Mouse (Mus musculus): Measurements from ENCODE around the gene Ccdc96.

Gene Ccdc96

GRCm38 (mm10) chr5:36493919-36494318 is 9.5 kb downstream of the Ccdc96 start:
- ChIA-PET CTCF (interaction anchor here in 1 of 4 experiments (1.2 kb wide), 1 partner anchor 20 kb away, joined by 4 read pairs; no protein-coding TSS in a partner anchor), POLR2A (interaction anchor here in 3 of 4 experiments (0.6 to 1.2 kb wide), 3 partner anchors 11 to 57 kb away, joined by 3 to 4 read pairs (median 3); partner anchors contain the start of gene Grpel1 (in 1 of the 3))

DNA sequence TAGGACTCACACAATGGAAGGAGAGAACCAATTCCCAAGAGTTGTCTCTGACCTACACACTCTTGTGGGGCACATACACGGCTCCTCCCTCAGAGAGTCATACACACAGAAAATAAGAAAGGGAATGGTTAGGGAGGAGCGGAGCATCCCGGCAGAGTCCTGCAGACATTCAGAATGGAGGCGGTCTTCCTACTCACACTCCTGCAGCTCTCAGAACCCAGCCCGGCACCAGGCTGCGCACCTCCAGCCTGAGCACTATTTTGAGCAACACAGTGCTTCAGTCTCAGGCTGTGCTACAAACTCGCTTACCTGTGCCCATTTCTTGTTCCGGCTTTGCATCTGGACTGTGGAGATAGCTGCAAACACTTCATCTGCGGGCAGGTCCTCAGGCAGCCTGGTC is 10.3 kb downstream of the Ccdc96 start:
- CTCF ChIA-PET: no interaction called here
- POLR2A ChIA-PET: interaction anchor here in 3 of 4 experiments (0.7 to 1.4 kb wide), 3 partner anchors 11 to 30 kb away, joined by 3 to 4 read pairs (median 4); partner anchors contain the start of gene Grpel1 (in 1 of the 3)

DNA sequence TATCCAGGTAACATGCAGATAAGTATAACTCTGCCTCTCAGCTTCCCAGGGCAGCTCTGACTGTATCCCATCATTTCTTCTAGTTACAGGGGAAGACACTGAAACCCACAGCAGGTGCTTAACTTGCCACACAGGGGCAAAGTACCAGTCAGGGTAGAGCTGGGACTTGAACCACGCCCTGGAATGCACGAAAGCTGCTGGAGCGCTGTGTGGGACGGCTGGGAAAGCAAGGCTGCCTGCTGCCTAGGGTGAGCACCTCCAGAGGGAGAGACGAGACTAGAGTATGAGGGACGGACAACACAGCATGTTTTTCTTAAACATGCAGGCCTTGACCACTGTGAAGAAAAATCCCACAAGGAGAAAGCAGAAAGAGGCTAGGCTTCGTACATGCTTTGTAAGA is 20.8 kb downstream of the Ccdc96 start:
- CTCF ChIA-PET: no interaction called here
- POLR2A ChIA-PET: interaction anchor here in 3 of 4 experiments (0.6 to 2.7 kb wide), 6 partner anchors 10 to 41 kb away, joined by 3 to 7 read pairs (median 4); partner anchors contain the start of gene Grpel1 (in 1 of the 3)

DNA sequence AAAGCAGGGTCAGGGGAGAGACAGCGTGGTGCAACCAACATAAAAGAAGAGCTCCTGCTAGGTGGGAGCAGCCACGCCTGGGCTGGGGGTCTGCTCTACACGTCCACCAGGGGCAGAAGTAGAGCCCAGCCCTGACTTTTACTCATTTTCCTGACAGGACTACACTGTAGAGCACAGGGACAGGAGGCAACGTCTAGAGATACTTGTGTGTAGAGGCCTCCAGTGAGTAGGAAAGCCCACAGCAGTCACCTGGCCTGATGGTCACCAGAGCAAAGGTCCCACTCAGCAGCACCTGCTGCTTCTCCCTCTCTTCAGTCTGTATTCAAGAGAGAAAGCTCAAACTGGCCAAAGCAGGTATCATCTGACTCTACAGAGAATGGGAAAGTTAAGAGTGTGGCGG is 21.3 kb downstream of the Ccdc96 start:
- ChIA-PET CTCF (no interaction called here), POLR2A (interaction anchor here in 3 of 4 experiments (0.6 to 2.7 kb wide), 6 partner anchors 10 to 41 kb away, joined by 3 to 7 read pairs (median 4); partner anchors contain the start of gene Grpel1 (in 1 of the 3))

GRCm38 (mm10) chr5:36508351-36508750 is 24.0 kb downstream of the Ccdc96 start:
- ChIA-PET POLR2A (interaction anchor here in 1 of 4 experiments (2.8 kb wide), 1 partner anchor 44 kb away, joined by 6 read pairs; the partner anchor contains the start of gene Grpel1), CTCF (no interaction called here)

DNA sequence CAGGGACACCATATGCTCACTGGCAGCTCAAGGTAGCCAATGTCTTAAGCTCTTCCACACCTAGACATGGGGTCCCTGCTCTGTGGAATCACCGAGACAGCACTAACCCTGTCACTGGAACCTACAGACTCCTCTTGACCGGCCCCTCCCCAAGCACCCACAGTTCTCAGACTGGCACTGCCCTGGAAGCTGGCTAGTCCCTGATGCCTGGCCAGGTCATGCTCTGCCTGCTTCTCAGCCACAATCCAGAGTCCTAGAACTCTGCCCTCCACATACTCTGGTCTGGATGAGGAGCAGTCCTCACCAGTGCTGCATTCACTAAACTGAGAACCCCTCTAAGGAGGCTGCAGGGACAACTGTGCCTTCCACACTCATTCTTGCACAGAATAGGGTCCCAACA is 26.6 kb downstream of the Ccdc96 start:
- ChIA-PET CTCF (interaction anchor here in 1 of 4 experiments (0.6 kb wide), 1 partner anchor 1159 kb away, joined by 3 read pairs; no protein-coding TSS in a partner anchor), POLR2A (interaction anchor here in 2 of 4 experiments (1.9 to 2.8 kb wide), 2 partner anchors 19 to 46 kb away, joined by 6 to 7 read pairs; partner anchors contain the start of gene Grpel1 (in 1 of the 2))

- POLR2A ChIA-PET: interaction anchor here in 1 of 4 experiments (0.8 to 0.9 kb wide), 2 partner anchors 8 to 60 kb away, joined by 3 to 4 read pairs; no protein-coding TSS in a partner anchor
- CTCF ChIA-PET: interaction anchor here in 1 of 4 experiments (0.5 kb wide), 1 partner anchor 197 kb away, joined by 4 read pairs; no protein-coding TSS in a partner anchor
These were observed 30.7 kb downstream of the Ccdc96 start for GRCm38 (mm10) chr5:36515126-36515525.

DNA sequence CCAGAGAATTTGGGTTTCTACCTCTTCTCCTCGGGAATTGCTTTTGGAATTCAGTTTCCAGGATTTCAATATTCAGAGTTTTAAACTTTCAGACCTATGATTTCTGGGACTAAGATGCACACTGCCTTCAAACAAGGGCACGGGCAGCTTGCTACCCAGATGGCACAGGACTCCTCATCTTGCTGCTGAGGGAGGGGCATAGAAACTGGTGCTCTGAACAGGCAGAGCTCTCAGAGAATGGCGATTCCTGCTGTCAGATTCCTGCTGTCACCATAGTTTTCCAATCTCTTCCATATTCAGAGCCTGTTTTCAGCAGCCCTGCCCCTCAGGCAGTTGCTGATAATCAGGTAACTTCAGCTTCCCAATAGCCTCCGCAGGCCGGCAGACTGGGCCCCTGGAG is 31.2 kb downstream of the Ccdc96 start:
- POLR2A ChIA-PET: interaction anchor here in 1 of 4 experiments (0.8 to 0.9 kb wide), 2 partner anchors 9 to 60 kb away, joined by 3 to 4 read pairs; no protein-coding TSS in a partner anchor
- CTCF ChIA-PET: interaction anchor here in 1 of 4 experiments (0.5 kb wide), 1 partner anchor 197 kb away, joined by 4 read pairs; no protein-coding TSS in a partner anchor

DNA sequence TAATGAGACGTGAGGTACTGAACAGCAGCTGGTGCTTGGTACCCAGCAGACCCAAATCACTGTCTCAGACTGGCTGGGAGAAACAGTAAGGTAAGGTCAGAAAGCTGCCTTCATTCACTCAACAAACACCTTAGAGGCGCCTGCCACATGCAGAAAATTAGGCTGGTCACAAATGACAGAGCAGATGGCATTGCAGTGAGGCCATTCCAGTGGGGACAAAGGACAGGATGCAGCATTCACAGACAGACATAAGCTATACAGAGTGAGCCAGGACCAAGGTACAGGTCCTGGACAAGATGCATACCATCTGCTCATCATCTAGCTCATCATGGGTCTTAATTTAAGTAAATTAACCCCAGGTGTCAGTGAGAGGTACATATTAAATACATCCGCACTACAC is 33.2 kb downstream of the Ccdc96 start:
- ChIA-PET CTCF (no interaction called here), POLR2A (interaction anchor here in 1 of 4 experiments (1.3 kb wide), 1 partner anchor 10 kb away, joined by 3 read pairs; no protein-coding TSS in a partner anchor)

GRCm38 (mm10) chr5:36519751-36520150 is 35.4 kb downstream of the Ccdc96 start:
- CTCF ChIA-PET: no interaction called here
- POLR2A ChIA-PET: interaction anchor here in 2 of 4 experiments (0.8 to 1.2 kb wide), 3 partner anchors 10 to 55 kb away, joined by 3 to 4 read pairs (median 3); partner anchors contain the start of gene Grpel1 (in 1 of the 2)

GRCm38 (mm10) chr5:36522782-36523181 is 38.4 kb downstream of the Ccdc96 start:
- CTCF ChIA-PET: interaction anchor here in 1 of 4 experiments (0.6 kb wide), 1 partner anchor 18 kb away, joined by 3 read pairs; no protein-coding TSS in a partner anchor
- POLR2A ChIA-PET: interaction anchor here in 2 of 4 experiments (0.7 to 1.9 kb wide), 7 partner anchors 9 to 59 kb away, joined by 3 to 7 read pairs (median 4); partner anchors contain the start of gene Grpel1 (in 1 of the 2)

DNA sequence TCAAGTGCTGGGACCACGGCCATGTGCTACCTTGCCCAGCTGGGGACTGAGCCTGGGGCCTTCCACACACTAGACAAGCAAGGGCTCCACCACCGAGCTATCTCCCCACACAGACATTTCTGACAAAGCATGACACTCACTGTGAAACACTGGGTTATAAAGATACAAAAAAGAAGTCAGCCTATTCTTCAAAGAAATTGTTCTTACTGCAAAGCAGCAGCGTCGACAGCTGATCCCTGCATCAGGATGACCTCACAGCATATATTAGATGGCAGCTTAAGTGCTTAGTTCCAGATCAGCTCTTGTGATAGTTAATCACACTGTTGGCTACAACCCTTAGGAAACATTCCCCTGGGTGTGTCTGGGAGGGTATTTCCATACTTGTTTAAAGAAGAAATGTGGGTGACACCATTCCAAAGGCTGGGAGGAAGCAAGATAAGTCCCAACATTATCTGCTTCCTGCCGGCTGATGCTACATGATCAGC is 38.9 kb downstream of the Ccdc96 start:
- ChIA-PET CTCF (interaction anchor here in 1 of 4 experiments (0.6 kb wide), 1 partner anchor 19 kb away, joined by 3 read pairs; no protein-coding TSS in a partner anchor), POLR2A (interaction anchor here in 2 of 4 experiments (0.7 to 1.9 kb wide), 8 partner anchors 9 to 59 kb away, joined by 3 to 7 read pairs (median 4); partner anchors contain the start of gene Grpel1 (in 1 of the 2))

GRCm38 (mm10) chr5:36525216-36525615 is 40.8 kb downstream of the Ccdc96 start:
- ChIA-PET CTCF (no interaction called here), POLR2A (interaction anchor here in 1 of 4 experiments (1.6 to 2.0 kb wide), 2 partner anchors 50 to 61 kb away, joined by 3 to 5 read pairs; partner anchors contain the start of gene Grpel1)

GRCm38 (mm10) chr5:36526274-36526673 is 41.9 kb downstream of the Ccdc96 start:
- ChIA-PET POLR2A (interaction anchor here in 1 of 4 experiments (0.9 to 2.0 kb wide), 3 partner anchors 51 to 62 kb away, joined by 3 to 5 read pairs (median 3); partner anchors contain the start of gene Grpel1), CTCF (no interaction called here)

GRCm38 (mm10) chr5:36526921-36527320 is 42.5 kb downstream of the Ccdc96 start:
- ChIA-PET POLR2A (interaction anchor here in 2 of 4 experiments (0.9 to 4.4 kb wide), 4 partner anchors 55 to 62 kb away, joined by 3 to 72 read pairs (median 4); partner anchors contain the start of gene Grpel1 (in 2 of the 2)), CTCF (no interaction called here)

GRCm38 (mm10) chr5:36529698-36530097 is 45.3 kb downstream of the Ccdc96 start:
- CTCF ChIA-PET: interaction anchor here in 3 of 4 experiments (0.6 to 1.7 kb wide), 8 partner anchors 9 to 210 kb away, joined by 3 to 16 read pairs (median 4); partner anchors contain the start of genes Grpel1 (in 1 of the 3) and Tbc1d14 (in 1 of the 3)

DNA sequence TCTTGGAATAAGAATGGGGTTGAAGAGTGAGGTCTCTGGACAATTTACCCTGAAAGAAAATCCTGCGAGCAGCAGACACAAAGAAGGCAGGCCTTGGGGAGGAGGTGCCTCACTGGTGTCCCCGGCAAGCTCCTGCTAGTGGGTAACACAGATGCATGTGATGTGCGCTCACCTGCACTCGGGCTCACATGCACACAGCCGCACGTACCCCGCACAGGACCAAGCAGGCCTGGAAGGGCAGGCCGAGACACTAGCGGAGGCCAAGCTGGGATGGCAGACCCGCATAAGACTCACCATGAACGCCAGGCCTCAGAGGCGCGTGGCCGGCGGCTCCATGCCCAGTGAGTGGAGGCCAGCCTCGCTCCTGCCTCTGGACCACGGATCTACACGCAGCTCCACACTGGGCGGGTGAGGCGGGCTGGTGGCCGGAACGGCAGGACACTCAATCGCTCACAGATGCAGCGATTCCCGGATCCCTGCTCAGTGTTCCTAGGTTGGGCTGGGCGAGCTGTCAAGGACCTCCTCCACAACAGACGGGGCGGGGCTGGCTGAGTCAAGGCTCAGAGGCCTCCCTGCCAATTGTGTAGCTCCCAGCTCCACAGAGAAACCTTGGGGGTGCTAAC is 45.9 kb downstream of the Ccdc96 start:
- ChIA-PET CTCF (interaction anchor here in 3 of 4 experiments (0.6 to 1.7 kb wide), 9 partner anchors 8 to 531 kb away, joined by 3 to 16 read pairs (median 4); partner anchors contain the start of genes Grpel1 (in 1 of the 3) and Tbc1d14 (in 1 of the 3)), POLR2A (interaction anchor here (0.6 to 6.3 kb wide), 52 partner anchors 8 to 351 kb away, joined by 3 to 72 read pairs (median 4); partner anchors contain the start of genes Grpel1 (in 4 of the 4), Ccdc96 (in 1 of the 4), D5Ertd579e (in 1 of the 4) and Mrfap1 (in 1 of the 4))

More at GRCm38 (mm10) chr5:36529698-36530097, 45.3 kb downstream of the Ccdc96 start:
- POLR2A ChIA-PET: interaction anchor here (0.7 to 6.3 kb wide), 43 partner anchors 9 to 267 kb away, joined by 3 to 72 read pairs (median 5); partner anchors contain the start of genes Grpel1 (in 4 of the 4), Ccdc96 (in 1 of the 4), D5Ertd579e (in 1 of the 4) and Mrfap1 (in 1 of the 4)

GRCm38 (mm10) chr5:36534455-36535030 is 50.2 kb downstream of the Ccdc96 start:
- POLR2A ChIA-PET: no interaction called here
- CTCF ChIA-PET: interaction anchor here in 1 of 4 experiments (0.6 kb wide), 1 partner anchor 53 kb away, joined by 3 read pairs; no protein-coding TSS in a partner anchor
